Mouse (Mus musculus): ENCODE results near the gene Tsc22d2. TPM values are rescaled to one million over a fixed set of nuclear protein-coding genes. Genes with fewer than 3 reads are reported as not detected.

Gene Tsc22d2
- 12.6 and 14.5 TPM in 2 replicates for polyA plus RNA-seq (2016; fragmentation: Nextera tagmentation; extraction: Ambion mirVana)

DNA sequence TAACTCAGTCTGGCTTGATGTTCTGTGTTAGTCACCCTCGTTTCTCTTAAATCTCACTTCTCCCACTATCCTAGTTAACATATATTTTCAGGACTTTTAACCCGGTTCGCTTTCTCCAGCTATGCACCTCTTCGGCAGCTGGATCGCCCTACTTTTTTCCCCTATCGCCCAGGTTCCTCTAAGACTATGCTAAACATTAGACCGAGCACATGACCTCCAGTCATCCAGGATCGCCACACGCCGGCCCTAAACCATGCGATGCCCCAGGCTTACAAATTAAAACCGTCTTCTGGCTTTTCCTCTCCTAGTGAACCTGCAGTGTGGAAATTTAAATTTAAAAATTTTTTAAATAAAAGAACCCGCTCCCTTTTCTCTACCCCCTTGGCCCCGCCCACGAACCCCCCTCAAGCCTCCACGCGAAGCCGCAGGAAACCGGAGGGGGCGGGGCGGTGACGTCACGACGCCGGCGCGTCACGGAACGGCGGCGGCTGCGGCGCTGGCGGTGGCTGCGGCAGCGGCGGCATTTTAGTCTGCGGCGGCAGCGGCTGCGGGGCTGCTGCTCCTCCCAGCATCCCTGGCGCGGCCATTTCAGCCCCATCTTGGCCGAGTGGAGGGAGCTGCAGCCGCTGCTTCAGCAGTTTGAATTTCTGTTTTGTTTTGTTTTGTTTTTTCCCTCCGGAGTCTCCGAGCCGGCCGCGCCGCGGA is at the start of gene Tsc22d2:
Gene Tsc22d2 (plus strand): TSS at position 482 of the 705 bp plus-strand sequence.
- H3K4me1 ChIP-seq (replicated peaks), result peaks cover 5% of the 10 kb centered on the region; the same call in 1 of the 2 replicates
- peak within 1 kb of the TSS; percentile 100 for H3K27ac ChIP-seq
- H3K27me3 ChIP-seq, result no peaks in the 10 kb centered on the region
- H3K9me3 ChIP-seq, result no peaks in the 10 kb centered on the region
- peak within 1 kb of the TSS; percentile 100 for H3K4me2 ChIP-seq
- ATAC-seq (ENCODE audit: insufficient number of reproducible peaks, insufficient read depth, low FRiP score, low TSS enrichment, low read depth), result peak; percentile 75
- H3K36me3 ChIP-seq, result peaks cover 7% of the 10 kb centered on the region; the same call in 1 of the 2 replicates
- peak within 1 kb of the TSS; percentile 97 for H3K4me3 ChIP-seq (replicated peaks)
- H3K9ac ChIP-seq (replicated peaks), result peak within 1 kb of the TSS; percentile 98
- WGBS, result under 1% methylated on average over 51 of the region's 52 CpGs

DNA sequence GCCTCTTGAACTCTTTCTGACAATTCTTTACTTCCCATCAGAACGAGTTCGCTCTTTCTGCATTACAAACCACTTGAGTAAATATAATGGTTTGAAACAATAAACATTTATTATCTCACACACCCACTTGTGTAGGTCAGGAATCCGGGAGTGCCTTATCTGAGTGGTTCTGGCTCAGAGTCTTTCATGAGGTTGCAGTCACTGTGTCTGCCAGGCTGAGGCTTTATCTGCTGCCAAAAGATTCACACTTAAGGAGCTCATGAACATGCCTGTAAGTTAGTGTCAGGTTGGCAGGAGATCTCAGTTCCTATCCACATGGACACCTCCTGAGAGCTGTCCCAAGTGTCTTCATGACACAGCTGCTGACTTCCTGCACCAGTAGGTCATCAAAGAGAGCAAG is 47.8 kb upstream of the Tsc22d2 start:
- Histone ChIP-seq H3K36me3 (no peaks in the 10 kb centered on the region), H3K9me3 (no peaks in the 10 kb centered on the region), H3K4me1 (replicated peaks) (peaks cover 4% of the 10 kb centered on the region; the same call in 1 of the 2 replicates), H3K27ac (no peak overlapping the region), H3K27me3 (no peaks in the 10 kb centered on the region), H3K9ac (replicated peaks) (no peak overlapping the region), H3K4me3 (replicated peaks) (no peak overlapping the region), H3K4me2 (no peak overlapping the region)
- 67% methylated on average over 3 of the region's 3 CpGs for WGBS
- ATAC-seq (ENCODE audit: insufficient number of reproducible peaks, insufficient read depth, low FRiP score, low TSS enrichment, low read depth), result no peak

DNA sequence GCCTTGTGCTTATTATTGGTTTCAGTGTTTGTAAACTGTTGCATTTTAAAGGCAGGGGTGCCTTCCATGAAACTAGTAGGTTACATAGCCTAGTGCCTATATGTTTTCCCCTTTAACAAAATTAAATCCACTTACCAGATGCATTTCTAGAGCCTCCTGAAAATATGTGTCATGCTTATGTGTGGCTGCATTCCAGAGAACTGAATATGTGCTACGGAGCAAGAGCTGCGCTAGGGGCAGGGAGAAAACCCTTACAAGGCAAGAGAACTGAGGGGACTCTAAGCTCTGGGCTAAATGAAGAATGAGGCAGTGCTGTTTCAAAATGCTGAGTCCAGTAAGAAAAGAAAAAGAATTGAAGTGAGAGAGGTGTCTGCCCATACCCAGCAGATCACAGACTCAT is 43.7 kb upstream of the Tsc22d2 start:
- no peaks in the 10 kb centered on the region for H3K36me3 ChIP-seq
- no peaks in the 10 kb centered on the region for H3K9me3 ChIP-seq
- H3K4me2 ChIP-seq, result no peak overlapping the region
- H3K27ac ChIP-seq, result no peak overlapping the region
- peaks cover 20% of the 10 kb centered on the region for H3K4me1 ChIP-seq (replicated peaks)
- no peak overlapping the region for H3K4me3 ChIP-seq (replicated peaks)
- WGBS, result 70% methylated on average over 2 of the region's 2 CpGs
- no peaks in the 10 kb centered on the region for H3K27me3 ChIP-seq
- no peak overlapping the region for H3K9ac ChIP-seq (replicated peaks)
- ATAC-seq (ENCODE audit: insufficient number of reproducible peaks, insufficient read depth, low FRiP score, low TSS enrichment, low read depth), result no peak

DNA sequence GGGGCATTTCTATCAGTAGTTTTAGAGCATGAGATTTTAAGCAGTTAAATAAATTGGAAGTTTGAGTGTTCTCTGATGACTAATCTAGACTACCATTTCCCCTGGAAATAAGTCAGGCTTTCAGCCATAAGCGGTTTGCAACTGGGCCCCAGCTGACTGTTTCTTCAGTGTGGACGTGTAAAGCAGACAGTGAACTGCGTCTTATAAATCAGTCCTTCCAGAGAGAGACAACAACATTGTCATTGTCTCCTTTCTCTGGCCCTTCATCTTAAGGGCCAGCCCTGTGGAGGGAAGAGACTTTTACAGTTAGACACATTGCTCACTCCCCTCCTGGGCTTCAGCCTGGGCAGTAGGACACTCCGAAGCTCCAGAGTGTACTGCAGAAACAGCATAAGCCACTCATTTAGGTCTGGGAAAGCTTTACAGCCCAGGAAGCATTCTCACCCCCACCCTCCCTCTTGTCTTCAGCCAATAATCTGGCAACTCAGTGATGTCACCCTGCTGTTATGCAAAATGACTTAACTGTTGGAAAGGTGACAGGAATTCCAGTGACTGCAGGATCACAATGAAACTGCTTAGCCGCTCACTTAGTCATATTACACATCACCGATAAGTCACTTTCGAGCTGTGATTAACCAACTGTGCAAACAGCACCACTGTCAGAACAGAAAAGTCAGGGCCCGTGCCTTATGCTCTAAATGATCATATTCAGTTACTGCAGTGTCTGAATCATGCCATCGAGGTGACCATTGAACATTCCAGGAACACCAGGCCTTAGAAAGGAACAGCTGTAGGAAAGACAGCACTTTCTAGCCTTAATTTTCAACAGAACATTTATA is 42.2 kb upstream of the Tsc22d2 start:
- H3K9me3 ChIP-seq, result no peaks in the 10 kb centered on the region
- H3K9ac ChIP-seq (replicated peaks), result no peak overlapping the region
- H3K4me2 ChIP-seq, result peak overlapping the region; percentile 46
- H3K4me3 ChIP-seq (replicated peaks), result 0 out of 2 replicates have a peak overlapping the region, but pooled peaks have one; percentile 4
- peak; percentile 83 for ATAC-seq (ENCODE audit: insufficient number of reproducible peaks, insufficient read depth, low FRiP score, low TSS enrichment, low read depth)
- no peaks in the 10 kb centered on the region for H3K36me3 ChIP-seq
- 10% methylated on average over 9 of the region's 9 CpGs for WGBS
- no peaks in the 10 kb centered on the region for H3K27me3 ChIP-seq
- no peak overlapping the region for H3K27ac ChIP-seq
- H3K4me1 ChIP-seq (replicated peaks), result peaks cover 20% of the 10 kb centered on the region

DNA sequence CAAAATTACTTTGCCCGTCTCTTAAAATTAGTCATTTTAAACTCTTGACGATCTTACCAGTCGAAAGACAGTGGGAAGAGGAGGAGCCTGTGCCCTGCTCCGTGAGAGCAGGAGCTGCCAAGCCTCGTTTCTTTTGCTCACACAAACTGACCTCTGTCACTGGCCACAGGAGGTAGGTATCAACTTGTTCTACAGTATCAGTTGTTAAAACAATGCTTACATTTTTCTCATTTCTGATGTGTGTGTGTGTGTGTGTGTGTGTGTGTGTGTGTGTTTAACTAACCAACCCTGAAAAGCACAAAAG is 41.7 kb upstream of the Tsc22d2 start:
- no peak for ATAC-seq (ENCODE audit: insufficient number of reproducible peaks, insufficient read depth, low FRiP score, low TSS enrichment, low read depth)
- Histone ChIP-seq H3K27me3 (no peaks in the 10 kb centered on the region), H3K4me2 (peak overlapping the region; percentile 46), H3K36me3 (no peaks in the 10 kb centered on the region), H3K9ac (replicated peaks) (no peak overlapping the region), H3K9me3 (no peaks in the 10 kb centered on the region), H3K27ac (no peak overlapping the region), H3K4me1 (replicated peaks) (peaks cover 20% of the 10 kb centered on the region), H3K4me3 (replicated peaks) (no peak overlapping the region)
- WGBS, result 7% methylated on average over 5 of the region's 5 CpGs

DNA sequence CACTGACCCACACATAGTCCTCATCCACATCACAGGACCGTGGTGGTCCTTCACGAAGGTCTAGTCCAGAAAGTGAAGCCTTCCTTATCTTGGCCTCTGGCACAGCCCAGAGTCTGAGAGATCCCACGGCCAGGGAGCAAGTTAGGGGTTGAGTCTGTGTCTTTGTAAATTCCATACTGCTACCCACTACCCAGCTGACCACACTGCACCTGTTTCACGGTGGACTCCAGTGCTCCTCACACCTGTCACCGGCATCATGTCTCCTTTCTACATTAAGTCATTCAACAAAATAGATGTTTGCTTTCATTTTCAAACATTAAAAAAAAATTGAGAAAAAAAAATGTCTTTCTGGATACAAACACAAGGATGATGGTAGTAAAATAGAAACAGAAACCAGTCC is 40.2 kb upstream of the Tsc22d2 start:
- Histone ChIP-seq H3K9ac (replicated peaks) (no peak overlapping the region), H3K9me3 (no peaks in the 10 kb centered on the region), H3K27me3 (no peaks in the 10 kb centered on the region), H3K4me1 (replicated peaks) (peaks cover 20% of the 10 kb centered on the region), H3K4me3 (replicated peaks) (no peak overlapping the region), H3K4me2 (no peak overlapping the region), H3K27ac (no peak overlapping the region), H3K36me3 (no peaks in the 10 kb centered on the region)
- WGBS, result 83% methylated on average over 5 of the region's 5 CpGs
- ATAC-seq (ENCODE audit: insufficient number of reproducible peaks, insufficient read depth, low FRiP score, low TSS enrichment, low read depth), result no peak

DNA sequence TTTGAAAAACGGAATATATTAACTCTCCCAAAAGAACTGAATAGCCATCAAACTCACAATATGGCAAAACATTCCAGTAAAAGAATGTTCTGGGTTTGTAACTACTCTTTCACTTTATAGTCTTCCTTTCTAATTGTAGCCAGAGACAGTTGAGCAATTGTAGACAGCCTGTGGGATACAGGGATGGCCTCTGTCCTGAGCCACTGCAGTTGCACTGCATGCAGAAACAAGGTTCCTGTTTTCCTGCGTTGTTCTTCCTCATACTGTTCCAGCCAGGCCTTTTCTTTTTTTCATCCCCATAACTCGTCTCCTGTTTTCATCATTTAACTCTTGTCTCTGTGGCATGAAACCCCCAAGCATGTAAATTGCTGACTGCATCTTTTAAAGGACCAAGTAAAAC is 37.8 kb upstream of the Tsc22d2 start:
- Histone ChIP-seq H3K4me1 (replicated peaks) (peaks cover 17% of the 10 kb centered on the region), H3K36me3 (no peaks in the 10 kb centered on the region), H3K9ac (replicated peaks) (no peak overlapping the region), H3K27ac (no peak overlapping the region), H3K9me3 (no peaks in the 10 kb centered on the region), H3K4me3 (replicated peaks) (no peak overlapping the region), H3K4me2 (no peak overlapping the region), H3K27me3 (no peaks in the 10 kb centered on the region)
- 54% methylated on average over 3 of the region's 3 CpGs for WGBS
- ATAC-seq (ENCODE audit: insufficient number of reproducible peaks, insufficient read depth, low FRiP score, low TSS enrichment, low read depth), result no peak

DNA sequence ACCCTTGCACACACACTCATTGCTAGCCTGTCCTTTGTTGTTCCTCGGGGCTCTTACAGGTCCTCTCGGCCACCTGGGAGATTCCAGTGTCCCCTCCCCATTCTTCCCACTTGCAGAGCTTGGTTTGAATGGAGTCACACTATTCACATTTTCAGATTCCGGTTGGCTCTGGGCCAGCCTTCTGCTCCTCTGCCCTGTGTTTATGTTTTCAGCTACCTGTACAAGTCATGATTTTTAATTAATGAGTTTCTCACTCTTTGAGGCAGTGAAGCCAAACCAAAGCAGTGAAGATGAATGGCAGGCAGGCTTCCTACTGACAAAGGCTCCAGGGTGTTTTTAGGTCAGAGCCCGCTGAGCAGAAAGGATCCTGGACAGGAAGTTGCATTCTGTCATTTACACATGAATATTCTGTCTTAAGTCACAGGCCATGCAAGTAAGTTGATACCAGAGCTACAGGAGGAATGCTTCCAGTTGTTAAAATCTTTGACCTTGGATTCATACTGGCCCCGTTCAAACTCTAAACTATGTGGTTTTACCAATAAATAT is 36.9 kb upstream of the Tsc22d2 start:
- Histone ChIP-seq H3K4me1 (replicated peaks) (peaks cover 7% of the 10 kb centered on the region), H3K9ac (replicated peaks) (no peak overlapping the region), H3K36me3 (no peaks in the 10 kb centered on the region), H3K4me3 (replicated peaks) (no peak overlapping the region), H3K27me3 (no peaks in the 10 kb centered on the region), H3K4me2 (no peak overlapping the region), H3K9me3 (no peaks in the 10 kb centered on the region), H3K27ac (no peak overlapping the region)
- ATAC-seq (ENCODE audit: insufficient number of reproducible peaks, insufficient read depth, low FRiP score, low TSS enrichment, low read depth), result no peak
- 57% methylated on average over 5 of the region's 5 CpGs for WGBS

DNA sequence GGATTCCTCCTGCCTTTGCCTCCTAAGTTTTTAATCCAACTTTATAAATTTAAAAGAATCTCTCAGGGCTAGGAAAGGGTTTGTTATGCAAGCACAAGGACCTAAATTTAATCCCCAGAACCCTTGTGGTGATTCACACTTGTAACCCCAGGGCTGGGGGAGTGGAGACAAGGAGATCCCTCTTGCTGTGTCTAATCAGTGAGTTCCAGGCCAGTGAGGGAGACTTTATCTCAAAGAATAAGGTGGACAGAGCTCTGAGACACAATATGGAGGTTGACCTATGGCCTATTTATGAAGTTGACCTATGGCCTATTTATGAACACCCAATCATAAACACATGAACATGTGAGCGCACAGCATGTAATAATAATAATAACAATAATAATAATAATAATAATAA is 31.8 kb upstream of the Tsc22d2 start:
- Histone ChIP-seq H3K36me3 (no peaks in the 10 kb centered on the region), H3K4me1 (replicated peaks) (no peaks in the 10 kb centered on the region; the same call in 1 of the 2 replicates), H3K27ac (no peak overlapping the region), H3K4me3 (replicated peaks) (no peak overlapping the region), H3K27me3 (no peaks in the 10 kb centered on the region), H3K9me3 (no peaks in the 10 kb centered on the region), H3K4me2 (no peak overlapping the region), H3K9ac (replicated peaks) (no peak overlapping the region)
- 96% methylated on average over 1 of the region's 1 CpGs for WGBS
- ATAC-seq (ENCODE audit: insufficient number of reproducible peaks, insufficient read depth, low FRiP score, low TSS enrichment, low read depth), result no peak

DNA sequence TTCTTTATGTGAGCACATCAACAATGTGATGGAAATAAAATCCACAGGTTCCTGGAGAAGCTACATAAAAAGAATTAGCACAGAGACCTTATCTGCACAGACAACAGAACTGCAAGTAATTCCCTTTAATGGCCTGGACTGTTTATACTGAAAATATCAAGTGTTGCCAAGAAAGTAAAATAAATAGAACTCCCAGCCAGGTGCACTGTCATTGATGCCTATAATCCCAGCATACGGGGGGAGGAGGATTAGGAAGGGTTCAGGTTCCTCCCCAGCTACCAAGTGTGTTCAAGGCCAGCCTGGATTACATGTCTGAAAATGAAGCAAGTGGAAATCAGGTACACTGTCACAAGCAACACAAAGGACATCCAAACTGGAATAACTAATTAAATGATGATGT is 29.5 kb upstream of the Tsc22d2 start:
- H3K9ac ChIP-seq (replicated peaks), result no peak overlapping the region
- no peak overlapping the region for H3K4me2 ChIP-seq
- no peaks in the 10 kb centered on the region for H3K36me3 ChIP-seq
- no peak overlapping the region for H3K27ac ChIP-seq
- H3K4me3 ChIP-seq (replicated peaks), result no peak overlapping the region
- 44% methylated on average over 1 of the region's 1 CpGs for WGBS
- no peaks in the 10 kb centered on the region for H3K4me1 ChIP-seq (replicated peaks)
- H3K27me3 ChIP-seq, result no peaks in the 10 kb centered on the region
- H3K9me3 ChIP-seq, result no peaks in the 10 kb centered on the region
- ATAC-seq (ENCODE audit: insufficient number of reproducible peaks, insufficient read depth, low FRiP score, low TSS enrichment, low read depth), result no peak

DNA sequence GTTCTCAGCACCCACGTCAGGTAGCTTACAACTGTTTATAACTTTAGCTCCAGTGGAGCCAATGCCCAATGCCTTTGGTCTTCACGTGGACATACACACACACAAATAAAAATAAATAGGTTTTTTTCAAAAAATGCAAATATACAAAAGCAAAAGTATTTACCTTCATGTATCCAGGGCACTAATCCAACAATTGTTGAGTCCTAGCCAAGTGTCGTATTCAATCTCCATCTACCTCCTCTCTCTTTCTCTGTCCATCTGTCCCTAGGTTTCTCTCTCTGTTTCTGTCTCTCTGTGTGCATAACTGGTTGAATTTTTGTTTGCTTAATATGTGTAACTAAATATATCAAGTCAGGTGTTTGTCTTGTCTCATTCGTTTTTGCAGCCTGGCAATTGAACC is 25.8 kb upstream of the Tsc22d2 start:
- Histone ChIP-seq H3K27me3 (no peaks in the 10 kb centered on the region), H3K9me3 (no peaks in the 10 kb centered on the region), H3K9ac (replicated peaks) (no peak overlapping the region), H3K4me2 (no peak overlapping the region), H3K4me3 (replicated peaks) (no peak overlapping the region), H3K4me1 (replicated peaks) (no peaks in the 10 kb centered on the region), H3K36me3 (no peaks in the 10 kb centered on the region), H3K27ac (no peak overlapping the region)
- 86% methylated on average over 4 of the region's 4 CpGs for WGBS
- ATAC-seq (ENCODE audit: insufficient number of reproducible peaks, insufficient read depth, low FRiP score, low TSS enrichment, low read depth), result no peak

Data from limb, embryonic 12.5 days (tissue).